Mouse (Mus musculus): ENCODE results near the gene Snx12. TPM values are rescaled to one million over a fixed set of nuclear protein-coding genes. Genes with fewer than 3 reads are reported as not detected.

Snx12 gene
- total and polyA plus RNA-seq, 2 experiments = 9.0 to 9.1 TPM

DNA sequence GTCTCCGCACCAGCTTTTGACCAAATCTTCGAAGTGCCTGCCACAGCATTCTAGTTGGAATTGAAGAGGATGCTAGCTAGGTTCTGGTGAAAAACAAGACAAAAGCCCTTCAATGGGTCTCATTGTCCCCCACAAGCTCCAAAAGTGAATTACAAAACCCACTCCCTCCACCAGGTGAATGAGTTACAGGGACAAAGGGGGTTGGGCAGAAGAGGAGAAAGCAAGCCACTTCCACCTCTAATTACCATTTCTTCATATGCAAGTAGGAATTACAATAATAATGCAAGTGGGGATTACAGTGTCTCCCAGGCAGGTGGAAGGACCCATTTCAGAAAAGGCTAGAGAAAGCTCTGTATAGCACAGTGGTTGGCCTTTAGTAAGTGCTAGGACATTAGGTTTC lies 138.2 kb downstream of the Snx12 start:
- Histone ChIP-seq H3K4me1 (ENCODE audit: control insufficient read depth, insufficient read depth, low read length) (no peaks in the 10 kb centered on the region), H3K27ac (replicated peaks; ENCODE audit: insufficient read depth, low read depth, low read length) (no peak overlapping the region), H3K36me3 (ENCODE audit: control insufficient read depth, insufficient read depth, low read length) (no peaks in the 10 kb centered on the region), H3K27me3 (ENCODE audit: control insufficient read depth, insufficient read depth, low read length) (no peaks in the 10 kb centered on the region), H3K79me2 (ENCODE audit: control insufficient read depth, insufficient read depth, low read length) (no peaks in the 10 kb centered on the region), H3K4me3 (ENCODE audit: insufficient read depth, low read depth, low read length) (no peak overlapping the region), H3K9ac (ENCODE audit: low read depth, low read length) (no peak overlapping the region)
- 88% methylated on average over 2 of the region's 2 CpGs for WGBS
- TF ChIP-seq CTCF (IDR thresholded peaks at IDR 0.05; ENCODE audit: low read depth, low read length) (no peak), POLR2A (IDR thresholded peaks at IDR 0.05; ENCODE audit: extremely low read depth, insufficient read depth, low read length) (no peak)
- DNase-seq (ENCODE audit: extremely low read depth, low read depth, low spot score) = no peak

GRCm38 (mm10) chrX:101065245-101065644 lies 157.1 kb downstream of the Snx12 start:
- DNase-seq (ENCODE audit: extremely low read depth, low read depth, low spot score) = no peak
- 77% methylated on average over 1 of the region's 1 CpGs for WGBS
- Histone ChIP-seq H3K27me3 (ENCODE audit: control insufficient read depth, insufficient read depth, low read length) (no peaks in the 10 kb centered on the region), H3K36me3 (ENCODE audit: control insufficient read depth, insufficient read depth, low read length) (no peaks in the 10 kb centered on the region), H3K27ac (replicated peaks; ENCODE audit: insufficient read depth, low read depth, low read length) (no peak overlapping the region), H3K79me2 (ENCODE audit: control insufficient read depth, insufficient read depth, low read length) (no peaks in the 10 kb centered on the region), H3K4me1 (ENCODE audit: control insufficient read depth, insufficient read depth, low read length) (no peaks in the 10 kb centered on the region), H3K9ac (ENCODE audit: low read depth, low read length) (no peak overlapping the region), H3K4me3 (ENCODE audit: insufficient read depth, low read depth, low read length) (no peak overlapping the region)
- TF ChIP-seq CTCF (IDR thresholded peaks at IDR 0.05; ENCODE audit: low read depth, low read length) (no peak), POLR2A (IDR thresholded peaks at IDR 0.05; ENCODE audit: extremely low read depth, insufficient read depth, low read length) (no peak)

DNA sequence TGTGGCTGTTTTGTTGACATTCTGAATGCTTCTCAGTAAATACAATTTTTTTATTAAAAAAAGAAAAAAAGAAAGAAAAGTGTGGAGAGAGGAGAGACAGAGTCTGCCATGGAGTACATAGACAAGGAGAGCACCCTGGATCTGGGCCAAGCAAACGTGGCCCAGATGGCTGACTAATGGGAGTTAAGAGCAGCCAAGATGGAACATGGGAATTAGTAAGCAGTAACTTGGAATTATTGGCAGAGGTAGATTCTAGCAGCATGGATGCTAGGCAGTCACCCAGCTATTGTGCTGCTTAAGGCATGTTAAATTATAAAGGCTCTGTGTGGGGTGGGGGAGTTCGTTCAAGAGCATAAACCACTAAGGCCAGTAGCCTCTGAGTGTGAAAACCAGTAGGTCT lies 158.9 kb downstream of the Snx12 start:
- Histone ChIP-seq H3K4me1 (ENCODE audit: control insufficient read depth, insufficient read depth, low read length) (no peaks in the 10 kb centered on the region), H3K9ac (ENCODE audit: low read depth, low read length) (no peak overlapping the region), H3K4me3 (ENCODE audit: insufficient read depth, low read depth, low read length) (no peak overlapping the region), H3K27ac (replicated peaks; ENCODE audit: insufficient read depth, low read depth, low read length) (no peak overlapping the region), H3K36me3 (ENCODE audit: control insufficient read depth, insufficient read depth, low read length) (no peaks in the 10 kb centered on the region), H3K79me2 (ENCODE audit: control insufficient read depth, insufficient read depth, low read length) (no peaks in the 10 kb centered on the region), H3K27me3 (ENCODE audit: control insufficient read depth, insufficient read depth, low read length) (no peaks in the 10 kb centered on the region)
- DNase-seq (ENCODE audit: extremely low read depth, low read depth, low spot score) = no peak
- TF ChIP-seq POLR2A (IDR thresholded peaks at IDR 0.05; ENCODE audit: extremely low read depth, insufficient read depth, low read length) (no peak), CTCF (IDR thresholded peaks at IDR 0.05; ENCODE audit: low read depth, low read length) (no peak)
- 71% methylated on average over 2 of the region's 2 CpGs for WGBS

DNA sequence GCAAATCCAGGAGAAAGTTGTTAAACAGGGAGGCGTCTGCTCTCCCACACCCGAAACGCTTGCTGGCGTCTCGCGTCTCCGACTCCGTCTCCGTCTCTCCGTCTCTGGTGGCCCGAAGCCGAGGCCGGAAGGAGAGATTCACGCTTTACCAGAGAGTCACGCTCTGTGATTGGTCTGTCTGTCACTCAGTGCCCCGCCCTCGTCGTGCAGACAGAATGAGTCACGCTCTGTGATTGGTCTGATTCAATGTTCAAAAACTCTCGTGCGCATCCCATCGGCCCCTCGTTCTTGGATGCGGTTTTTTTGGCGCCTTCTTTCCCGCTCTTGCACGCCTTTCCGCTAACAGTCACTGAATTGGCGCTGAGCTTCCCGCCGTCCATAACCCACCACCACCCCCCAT lies 162.8 kb downstream of the Snx12 start, which contains the start of gene Tex11:
TSS of gene Tex11 (minus strand) at position 127 of the 400 bp plus-strand sequence.
- WGBS = 90% methylated on average over 31 of the region's 31 CpGs
- DNase-seq (ENCODE audit: extremely low read depth, low read depth, low spot score) = no peak
- no peak for TF ChIP-seq POLR2A (IDR thresholded peaks at IDR 0.05; ENCODE audit: extremely low read depth, insufficient read depth, low read length)

More for the DNA sequence above, 162.8 kb downstream of the Snx12 start, which contains the start of gene Tex11:
- no peak within 1 kb of the TSS for H3K4me3 ChIP-seq (ENCODE audit: insufficient read depth, low read depth, low read length)
- no peak within 1 kb of the TSS for H3K9ac ChIP-seq (ENCODE audit: low read depth, low read length)
- H3K79me2 ChIP-seq (ENCODE audit: control insufficient read depth, insufficient read depth, low read length) = no peaks in the 10 kb centered on the region
- no peaks in the 10 kb centered on the region for H3K4me1 ChIP-seq (ENCODE audit: control insufficient read depth, insufficient read depth, low read length)
- H3K27me3 ChIP-seq (ENCODE audit: control insufficient read depth, insufficient read depth, low read length) = no peaks in the 10 kb centered on the region
- no peak within 1 kb of the TSS for H3K27ac ChIP-seq (replicated peaks; ENCODE audit: insufficient read depth, low read depth, low read length)
- H3K36me3 ChIP-seq (ENCODE audit: control insufficient read depth, insufficient read depth, low read length) = no peaks in the 10 kb centered on the region

Other genes with a start within 250 kb of the Snx12 start
- gene Tex11, start 162.9 kb downstream of the Snx12 start, total RNA-seq (2014; rRNA removed) = 0.09 TPM in 1 of 2 replicates, not detected in the other
- not detected in 2 replicates for gene Tex11, start 162.9 kb downstream of the Snx12 start, polyA plus RNA-seq (2012; rRNA removed)
- gene Slc7a3, start 136.5 kb downstream of the Snx12 start, total RNA-seq (2014; rRNA removed) = 0.07 TPM in 1 of 2 replicates, not detected in the other
- gene Slc7a3, start 136.5 kb downstream of the Snx12 start, polyA plus RNA-seq (2012; rRNA removed) = 0.04 TPM in 1 of 2 replicates, not detected in the other
- gene Foxo4, start 32.0 kb upstream of the Snx12 start, total RNA-seq (2014; rRNA removed) = 12.9 and 13.6 TPM in 2 replicates
- 24.8 and 26.5 TPM in 2 replicates for gene Foxo4, start 32.0 kb upstream of the Snx12 start, polyA plus RNA-seq (2012; rRNA removed)
- not detected in 2 replicates for gene Gm614, start 41.4 kb upstream of the Snx12 start, total RNA-seq (2014; rRNA removed)
- not detected in 2 replicates for gene Gm614, start 41.4 kb upstream of the Snx12 start, polyA plus RNA-seq (2012; rRNA removed)
- 2.4 and 3.8 TPM in 2 replicates for gene Il2rg, start 45.7 kb upstream of the Snx12 start, total RNA-seq (2014; rRNA removed)
- 1.1 and 4.3 TPM in 2 replicates for gene Il2rg, start 45.7 kb upstream of the Snx12 start, polyA plus RNA-seq (2012; rRNA removed)
- gene Gm20489, start 46.5 kb upstream of the Snx12 start, total RNA-seq (2014; rRNA removed) = not detected in 2 replicates
- gene Gm20489, start 46.5 kb upstream of the Snx12 start, polyA plus RNA-seq (2012; rRNA removed) = not detected in 2 replicates
- 8.1 and 13.8 TPM in 2 replicates for gene Med12, start 51.5 kb upstream of the Snx12 start, total RNA-seq (2014; rRNA removed)
- 33.7 and 59.4 TPM in 2 replicates for gene Med12, start 51.5 kb upstream of the Snx12 start, polyA plus RNA-seq (2012; rRNA removed)
- gene Nlgn3, start 76.6 kb upstream of the Snx12 start, total RNA-seq (2014; rRNA removed) = under 0.01 and 0.07 TPM in 2 replicates
- 0.01 TPM in 1 of 2 replicates, not detected in the other for gene Nlgn3, start 76.6 kb upstream of the Snx12 start, polyA plus RNA-seq (2012; rRNA removed)
- gene Gjb1, start 153.8 kb upstream of the Snx12 start, total RNA-seq (2014; rRNA removed) = 656 and 716 TPM in 2 replicates
- gene Gjb1, start 153.8 kb upstream of the Snx12 start, polyA plus RNA-seq (2012; rRNA removed) = 1,676 and 1,804 TPM in 2 replicates
- 6.8 and 8.5 TPM in 2 replicates for gene Zmym3, start 198.3 kb upstream of the Snx12 start, total RNA-seq (2014; rRNA removed)
- 7.0 and 9.1 TPM in 2 replicates for gene Zmym3, start 198.3 kb upstream of the Snx12 start, polyA plus RNA-seq (2012; rRNA removed)
- gene Nono, start 206.8 kb upstream of the Snx12 start, total RNA-seq (2014; rRNA removed) = 76.9 and 83.3 TPM in 2 replicates
- 36.5 and 38.4 TPM in 2 replicates for gene Nono, start 206.8 kb upstream of the Snx12 start, polyA plus RNA-seq (2012; rRNA removed)
- 0.40 and 1.2 TPM in 2 replicates for gene Itgb1bp2, start 226.5 kb upstream of the Snx12 start, total RNA-seq (2014; rRNA removed)
- gene Itgb1bp2, start 226.5 kb upstream of the Snx12 start, polyA plus RNA-seq (2012; rRNA removed) = 0.10 and 0.28 TPM in 2 replicates